Mouse (Mus musculus): ENCODE measurements around the gene Hdac1. TPM values are rescaled to one million over a fixed set of nuclear protein-coding genes. Genes with fewer than 3 reads are reported as not detected.

Gene Hdac1
- polyA plus RNA-seq, 2 experiments from 2014 or later = 270 to 328 TPM

DNA sequence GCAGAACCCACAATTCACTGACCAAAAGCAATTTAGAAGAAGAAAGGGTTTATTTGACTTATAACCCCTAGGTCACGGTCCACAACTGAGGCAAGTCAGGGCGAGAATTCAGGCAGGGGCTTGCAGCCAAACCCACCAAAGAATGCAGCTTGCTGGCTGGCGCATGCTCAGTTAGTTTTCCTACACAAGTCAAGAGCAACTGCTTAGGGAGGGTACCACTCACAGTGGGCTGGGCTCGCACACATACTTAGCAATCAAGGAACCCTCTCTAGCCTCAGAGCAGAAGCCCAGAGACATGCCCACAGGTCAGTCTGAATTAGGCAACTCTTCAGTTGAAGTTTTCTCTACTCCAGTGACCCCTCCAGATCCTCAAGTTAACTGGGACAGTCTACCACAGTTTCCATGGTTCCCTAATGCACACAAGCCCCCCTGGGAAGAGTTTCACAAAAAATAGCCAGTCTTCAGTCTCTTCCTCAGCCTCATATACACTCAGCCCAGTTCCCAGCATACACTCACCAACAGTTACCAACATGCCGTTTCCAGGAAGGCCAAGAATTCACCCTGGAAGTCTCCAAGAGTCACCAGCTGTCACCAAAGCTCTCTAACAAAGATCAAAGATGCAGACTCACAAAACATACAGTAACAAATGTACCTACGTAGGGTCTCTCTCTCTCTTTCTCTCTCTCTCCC lies 31.6 kb downstream of the Hdac1 start:
- ATAC-seq = no peak

DNA sequence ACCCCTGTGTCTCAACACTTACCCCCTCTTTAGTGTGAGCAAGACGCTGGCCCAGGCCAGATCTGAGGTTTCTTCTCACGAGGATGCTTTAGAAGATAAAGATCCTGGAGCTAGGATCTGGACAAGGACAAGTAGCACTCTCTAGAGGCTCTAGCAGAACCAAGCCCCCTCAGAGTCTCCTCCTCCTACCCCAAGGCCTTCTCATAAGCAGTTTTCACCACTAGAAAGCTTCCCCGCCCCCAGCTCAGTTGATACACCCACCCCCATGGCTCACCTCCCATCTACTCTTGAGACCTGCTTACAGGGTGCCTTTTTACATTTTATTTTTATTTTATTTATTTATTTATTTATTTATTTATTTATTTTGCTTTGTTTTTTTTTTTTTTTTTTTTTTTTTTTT lies 32.9 kb downstream of the Hdac1 start:
- no peak for ATAC-seq

DNA sequence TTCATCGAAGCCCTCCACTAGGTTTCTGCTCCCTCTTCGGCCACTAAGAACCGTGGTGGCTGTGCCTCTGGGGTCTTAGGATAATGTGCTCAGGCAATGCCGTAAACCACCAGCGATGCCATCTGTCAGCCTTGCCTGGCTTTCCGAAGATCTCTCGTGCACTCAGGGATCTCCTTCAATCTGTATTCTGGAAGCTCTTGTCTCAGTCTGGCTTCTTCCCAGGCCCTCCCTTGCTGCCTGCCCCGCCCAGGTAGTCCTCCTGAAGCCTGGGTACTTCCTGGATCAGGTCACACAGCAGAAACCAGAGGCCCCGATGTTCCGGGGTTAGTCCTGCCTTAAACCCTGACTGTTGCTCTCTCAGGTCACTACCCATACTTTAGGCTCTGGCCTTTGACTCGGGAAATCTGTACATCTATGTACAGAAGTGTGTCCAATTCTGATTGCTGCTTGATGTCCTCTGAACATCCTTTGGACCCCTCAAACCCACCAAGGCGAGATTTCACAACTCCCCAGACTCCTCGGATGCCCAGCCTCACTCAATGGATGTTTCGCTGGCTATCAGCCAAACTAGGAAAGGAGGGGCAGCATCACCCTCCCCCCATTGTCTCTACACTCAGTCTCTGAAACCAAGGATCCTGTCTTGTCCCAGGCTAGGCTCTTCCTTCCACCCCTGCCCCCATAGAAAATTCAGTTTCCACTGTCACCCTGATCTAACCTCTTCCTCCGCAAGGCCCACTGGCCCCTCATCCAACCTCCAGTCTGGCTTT lies 33.5 kb downstream of the Hdac1 start:
- ATAC-seq = no peak

DNA sequence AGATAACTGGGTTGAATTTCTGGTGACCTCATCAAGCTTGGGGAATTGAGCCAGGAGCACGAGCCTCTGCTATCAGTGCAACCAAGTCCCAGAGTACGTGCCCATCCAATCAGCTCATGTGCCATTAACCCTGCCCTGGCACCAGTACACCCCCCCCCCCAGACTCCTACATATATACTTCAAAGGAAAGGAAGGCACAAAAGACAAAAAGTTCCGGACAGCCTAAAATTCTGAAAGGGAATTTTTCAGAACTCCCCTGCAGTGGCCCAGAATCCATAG lies 34.3 kb downstream of the Hdac1 start:
- ATAC-seq = no peak

DNA sequence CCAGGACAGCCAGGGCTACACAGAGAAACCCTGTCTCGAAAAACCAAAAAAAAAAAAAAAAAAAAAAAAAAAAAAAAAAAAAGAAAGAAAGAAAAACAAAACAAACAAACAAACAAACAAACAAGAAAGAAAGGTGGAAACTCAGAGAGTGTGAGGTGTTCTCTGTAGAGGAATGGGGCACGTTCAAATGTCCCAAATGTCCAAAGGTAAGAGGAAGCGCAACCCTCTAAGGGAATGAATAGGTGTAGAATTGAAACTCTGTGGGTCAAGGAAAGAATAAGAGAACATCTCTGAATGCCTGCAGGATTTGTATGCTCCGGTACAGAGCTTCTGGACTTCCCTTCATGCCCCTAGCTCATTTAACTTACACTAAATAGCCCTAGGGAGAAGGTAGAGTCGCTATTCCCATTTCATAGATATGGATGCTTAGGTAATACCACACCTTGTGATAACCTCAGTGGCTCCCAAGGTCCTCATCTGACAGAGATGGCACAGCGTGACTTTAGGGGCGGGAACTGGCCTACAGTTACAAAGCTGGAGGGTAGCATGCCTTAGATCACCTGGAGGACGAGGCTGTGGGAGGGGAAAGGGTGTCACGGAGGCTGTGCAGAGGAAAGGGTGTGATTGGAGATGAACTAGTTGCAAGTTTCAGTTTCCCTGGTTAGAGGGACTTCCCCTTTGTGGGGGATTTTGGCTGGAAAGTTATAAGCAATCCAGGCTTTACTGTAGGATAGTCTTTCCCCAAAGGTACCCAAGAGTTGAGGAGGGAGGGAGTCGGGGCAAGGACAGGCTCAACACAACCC lies 34.9 kb downstream of the Hdac1 start:
- ATAC-seq = peak; percentile 96

DNA sequence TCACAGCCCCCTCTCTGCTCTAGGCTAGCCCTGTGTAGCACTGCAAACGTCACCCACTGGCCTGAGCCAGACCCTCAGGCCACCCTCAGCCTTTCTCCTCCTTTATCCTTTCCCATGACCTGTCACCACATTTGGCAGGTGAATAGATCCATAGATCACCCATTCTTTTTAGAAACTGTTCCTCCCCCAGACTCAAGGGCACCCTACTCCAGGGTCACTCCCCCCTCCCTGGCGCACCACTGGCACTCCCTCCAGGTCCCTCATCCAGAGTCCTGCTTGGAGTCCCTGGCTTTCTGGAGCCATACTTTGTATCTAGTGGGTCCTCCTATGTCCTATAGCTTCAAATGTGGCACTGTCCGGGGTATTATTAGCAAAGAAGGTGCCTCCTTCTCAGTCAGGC lies 37.0 kb downstream of the Hdac1 start:
- ATAC-seq = no peak

DNA sequence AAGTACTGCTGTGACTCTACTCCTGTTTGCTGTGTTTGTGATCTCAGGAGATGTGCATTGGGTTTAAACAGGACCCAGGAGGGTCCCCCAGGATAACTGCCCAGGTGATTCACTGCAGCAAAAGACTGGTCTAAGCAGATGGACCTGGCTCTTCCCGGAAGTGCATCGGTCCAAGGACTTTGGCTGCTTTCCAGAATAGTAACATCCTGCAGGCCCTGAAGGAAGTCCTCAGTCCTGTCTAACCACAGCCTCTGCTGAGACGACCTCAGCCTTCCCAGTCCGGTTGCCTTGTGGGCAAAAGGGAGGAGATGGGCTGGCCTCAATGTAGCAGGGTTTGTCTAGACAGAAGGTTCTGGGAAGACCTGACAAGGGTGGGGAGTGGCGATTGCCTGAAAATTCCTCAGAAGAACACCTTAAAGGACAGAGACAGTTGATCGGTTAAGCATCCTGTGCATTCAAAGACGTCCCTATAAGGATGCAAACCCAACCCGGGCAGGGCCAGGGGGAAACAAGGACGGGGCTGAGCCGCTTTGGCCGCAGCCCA lies 39.5 kb downstream of the Hdac1 start:
- no peak for ATAC-seq

DNA sequence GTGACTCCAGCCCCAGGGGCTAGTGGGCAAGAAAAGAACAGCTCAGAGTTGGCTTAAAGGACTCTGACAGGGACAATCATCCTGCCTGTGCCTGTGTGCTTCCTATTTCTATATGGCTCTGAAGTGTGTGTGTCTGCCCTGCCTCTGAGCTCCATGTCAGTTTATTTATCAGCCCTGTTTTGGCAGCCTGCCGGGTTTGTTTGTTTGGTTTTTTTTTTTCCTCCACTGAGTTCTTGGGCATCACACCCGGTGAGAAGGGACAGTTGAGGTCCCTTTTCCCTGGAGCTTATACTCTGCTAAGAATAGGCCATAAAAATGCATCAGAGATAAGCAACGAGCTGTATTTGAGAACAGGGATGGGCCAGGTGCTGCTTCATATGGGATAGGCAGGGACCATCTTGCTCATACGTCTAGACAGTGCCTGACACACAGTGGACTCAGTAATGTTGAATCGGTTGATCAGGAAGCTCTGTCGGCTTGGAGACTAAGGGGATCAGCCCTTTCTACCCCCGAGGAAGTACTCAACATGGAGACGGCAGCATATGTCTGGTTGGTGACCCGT lies 40.1 kb downstream of the Hdac1 start:
- ATAC-seq = no peak

DNA sequence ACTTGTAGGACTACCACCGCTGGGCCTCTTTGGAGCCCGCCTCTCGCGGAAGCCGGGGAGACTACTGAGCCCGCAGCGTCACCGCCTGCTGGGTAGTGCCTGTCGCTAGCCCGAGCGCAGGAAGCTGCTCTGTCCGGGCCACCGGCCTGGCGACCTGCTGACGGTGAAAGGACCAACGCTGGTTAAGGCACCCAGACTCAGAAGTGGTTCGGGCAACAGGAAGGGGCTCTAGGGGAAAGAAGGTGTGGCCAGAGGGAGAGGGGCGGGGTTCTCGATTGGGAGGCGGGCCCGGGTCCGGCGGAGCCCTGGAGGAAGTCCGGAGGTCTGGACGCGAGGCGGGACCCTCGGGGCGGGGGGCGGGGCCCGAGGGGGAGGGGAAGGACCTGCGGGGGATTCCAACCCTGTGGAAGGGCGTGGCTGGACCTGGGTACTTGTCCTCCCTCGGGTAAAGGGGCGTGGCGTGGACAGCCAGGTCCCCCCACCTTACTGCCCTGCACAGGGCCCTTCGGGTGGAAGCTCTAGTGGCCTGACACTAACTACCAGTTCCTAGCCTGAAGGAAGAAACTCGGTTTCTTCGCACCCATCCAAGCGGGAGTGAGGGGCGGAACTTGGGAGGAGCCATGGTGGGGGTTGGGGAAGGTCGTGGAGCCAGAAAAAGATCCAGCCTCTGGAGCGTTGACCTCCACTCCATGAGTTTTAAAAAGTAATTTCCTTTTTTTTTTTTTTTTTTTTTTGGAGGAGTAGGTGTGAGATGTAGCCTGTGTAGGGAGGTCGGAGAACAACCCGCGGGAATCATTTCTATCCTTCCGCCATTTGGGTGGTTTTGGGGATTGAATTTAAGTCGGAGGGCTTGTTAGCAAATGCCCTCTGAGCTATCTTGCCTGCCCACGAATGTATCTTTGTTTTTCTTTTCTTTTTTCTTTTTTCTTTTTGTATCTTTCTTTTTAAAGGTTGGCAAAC lies 41.6 kb downstream of the Hdac1 start:
- peak; percentile 79 for ATAC-seq

DNA sequence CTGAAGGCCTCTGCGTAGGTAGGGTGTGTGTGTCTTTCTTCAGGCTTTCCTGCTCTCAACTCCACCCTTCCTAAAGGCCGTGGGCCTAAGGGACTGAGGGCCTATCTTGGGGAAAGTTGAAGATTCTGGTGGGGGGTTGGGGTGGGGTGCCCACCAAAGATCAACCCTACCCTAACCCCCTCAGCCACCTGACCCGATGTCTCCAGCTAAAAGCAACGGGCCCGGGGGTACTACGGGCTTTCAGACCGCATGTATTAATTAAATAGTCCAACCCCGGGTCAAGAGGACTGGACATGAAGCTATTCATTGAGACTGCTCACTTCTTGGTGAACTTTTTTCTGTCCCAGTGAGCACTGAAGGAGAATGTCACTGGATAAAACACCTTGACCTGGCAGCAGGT lies 42.5 kb downstream of the Hdac1 start:
- no peak for ATAC-seq

DNA sequence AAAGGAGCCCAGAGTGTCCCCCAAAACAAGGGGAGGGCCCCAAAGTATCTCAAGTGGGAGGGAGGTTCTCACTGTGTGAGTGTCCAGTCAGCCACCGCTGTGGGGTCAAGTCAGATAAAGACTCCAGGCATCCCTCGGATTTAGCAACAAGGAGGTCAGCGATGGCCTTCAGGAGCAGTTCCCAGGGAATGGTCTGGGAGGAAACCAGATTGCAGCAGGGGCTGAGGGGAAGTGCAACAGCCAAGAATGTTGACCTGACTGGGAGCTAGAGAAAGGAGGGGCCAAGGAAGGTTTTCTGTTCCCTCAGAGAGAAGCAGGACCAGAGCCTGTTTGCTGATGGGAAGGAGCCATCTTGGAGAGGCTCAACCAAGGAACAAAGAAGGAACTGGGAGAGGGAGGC lies 43.6 kb downstream of the Hdac1 start:
- ATAC-seq = no peak

DNA sequence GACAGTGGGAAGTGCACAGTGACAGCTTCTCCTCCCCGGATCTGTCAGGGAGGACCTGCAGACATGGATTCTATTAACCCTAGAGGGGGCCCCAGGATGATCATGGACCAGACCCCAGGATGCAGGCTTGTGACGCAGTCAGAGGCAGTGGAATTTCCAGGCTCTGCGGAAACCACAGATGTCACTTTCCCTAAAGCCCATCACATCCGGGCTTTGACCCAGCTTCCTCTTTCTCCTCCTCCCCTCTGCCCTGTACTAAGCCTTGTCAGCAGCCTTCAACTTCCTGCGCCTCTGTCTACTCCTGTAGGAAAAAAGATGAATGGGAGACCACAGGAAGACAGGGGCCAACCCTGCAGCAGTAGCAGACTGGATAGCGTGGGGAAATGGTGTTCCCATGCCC lies 45.9 kb downstream of the Hdac1 start:
- peak; percentile 59 for ATAC-seq

DNA sequence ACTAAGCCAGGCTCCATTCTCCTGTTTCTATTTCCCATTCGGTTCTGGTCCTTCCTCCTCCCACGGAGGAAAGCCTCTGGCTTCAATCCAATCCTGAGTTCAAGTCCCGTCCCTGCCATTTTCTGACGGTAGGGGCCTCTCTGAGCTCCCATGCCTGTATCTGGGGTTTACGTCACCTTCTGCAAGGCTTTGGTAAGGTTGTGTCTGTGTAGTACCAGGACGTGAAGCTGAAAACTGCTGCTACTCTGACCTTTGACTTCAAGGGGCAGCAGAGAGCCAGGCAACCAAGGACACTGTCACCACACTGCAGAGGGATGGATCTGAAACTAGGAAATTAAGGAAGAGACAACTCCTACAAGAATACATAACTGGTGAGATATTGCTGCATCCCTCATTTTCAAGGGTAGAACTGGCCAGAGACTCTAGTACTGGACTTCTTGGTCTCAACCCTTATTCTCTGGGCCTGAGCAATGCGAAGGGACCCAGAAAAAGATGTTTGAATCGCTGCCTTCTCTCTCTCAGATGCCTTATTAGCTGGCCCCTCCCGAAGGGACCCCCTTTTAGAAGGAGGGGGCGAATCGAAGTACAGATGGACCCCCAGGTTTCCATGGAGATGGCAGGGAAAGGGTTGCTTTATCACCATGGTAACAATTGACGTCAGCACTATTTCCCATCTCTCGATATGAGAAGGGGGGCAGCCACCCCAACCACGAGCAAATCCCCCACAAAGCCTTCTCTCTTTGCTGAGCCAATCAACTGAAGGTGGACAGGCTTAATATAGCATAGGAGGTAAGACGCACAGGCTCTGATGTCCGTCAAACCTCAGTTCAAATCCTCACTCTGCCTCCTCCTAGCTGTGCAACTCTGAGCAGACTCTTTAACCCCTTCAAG lies 46.6 kb downstream of the Hdac1 start:
- no peak for ATAC-seq

DNA sequence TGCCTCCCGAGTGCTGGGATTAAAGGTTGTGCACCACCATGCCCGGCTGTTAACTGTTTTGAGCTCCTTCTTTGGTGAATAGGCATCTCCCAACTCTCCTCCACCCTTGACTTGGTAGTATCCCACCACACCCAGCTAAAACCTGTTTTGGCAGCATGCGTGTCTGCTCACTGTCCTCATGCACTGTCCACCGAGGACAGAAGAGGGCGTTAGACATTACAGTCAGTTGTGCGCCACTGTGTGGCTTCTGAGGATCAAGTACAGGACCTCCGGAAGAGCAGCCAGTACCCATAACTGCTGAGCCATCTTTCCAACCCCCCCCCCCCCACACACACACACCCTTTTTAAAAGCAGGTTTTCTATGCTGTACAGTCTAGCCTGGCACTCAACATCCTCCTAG lies 47.8 kb downstream of the Hdac1 start:
- ATAC-seq = no peak

DNA sequence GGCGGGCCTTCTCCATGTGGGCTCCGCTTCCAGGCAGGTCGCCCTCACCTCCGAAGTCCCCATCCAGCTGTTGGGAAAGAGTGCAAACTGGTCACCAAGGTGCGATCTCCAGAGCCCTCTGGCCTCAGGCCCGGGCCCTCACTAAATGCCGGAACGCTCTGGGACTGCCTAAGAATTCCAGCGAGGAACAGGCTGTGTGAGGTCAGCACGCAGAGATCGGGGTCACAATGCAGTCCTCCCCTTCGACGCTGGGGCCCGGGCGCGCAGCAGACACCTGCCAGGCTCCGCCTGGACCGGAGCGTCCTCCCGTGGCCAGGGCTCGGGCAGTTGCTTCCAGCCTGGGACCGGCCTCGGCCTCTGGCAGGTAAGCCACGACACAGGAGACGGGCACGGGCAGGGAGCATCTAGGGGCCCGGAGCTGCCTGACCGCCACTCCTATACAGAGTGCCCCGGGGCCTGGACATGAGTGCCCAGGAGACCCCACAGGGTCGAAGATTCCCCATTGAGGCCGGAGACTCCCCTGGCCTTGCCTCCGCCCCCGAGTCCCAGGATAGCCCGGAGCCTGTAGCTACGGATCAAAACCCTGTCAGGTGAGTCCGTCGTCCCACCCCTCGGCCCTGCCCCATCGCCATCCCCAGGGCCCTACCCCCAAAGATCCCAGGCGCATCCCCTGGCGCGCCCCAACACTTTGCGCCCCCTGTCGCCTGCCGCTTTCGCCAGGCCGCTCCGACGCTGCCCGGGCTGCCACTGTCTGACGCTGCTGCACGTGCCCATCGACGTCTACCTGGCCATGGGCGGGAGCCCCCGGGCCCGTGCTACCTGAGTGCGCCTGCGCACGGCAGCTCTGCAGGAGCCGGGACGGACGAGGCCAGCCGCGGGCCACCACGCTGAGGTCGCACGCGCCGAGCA lies 51.3 kb downstream of the Hdac1 start, which contains the start of the genes Tssk3 and Fam229a:
TSS of gene Tssk3 (minus strand) at position 51 of the 909 bp plus-strand sequence.
TSS of gene Fam229a (plus strand) at position 219 of the 909 bp plus-strand sequence.
- ATAC-seq = no peak

DNA sequence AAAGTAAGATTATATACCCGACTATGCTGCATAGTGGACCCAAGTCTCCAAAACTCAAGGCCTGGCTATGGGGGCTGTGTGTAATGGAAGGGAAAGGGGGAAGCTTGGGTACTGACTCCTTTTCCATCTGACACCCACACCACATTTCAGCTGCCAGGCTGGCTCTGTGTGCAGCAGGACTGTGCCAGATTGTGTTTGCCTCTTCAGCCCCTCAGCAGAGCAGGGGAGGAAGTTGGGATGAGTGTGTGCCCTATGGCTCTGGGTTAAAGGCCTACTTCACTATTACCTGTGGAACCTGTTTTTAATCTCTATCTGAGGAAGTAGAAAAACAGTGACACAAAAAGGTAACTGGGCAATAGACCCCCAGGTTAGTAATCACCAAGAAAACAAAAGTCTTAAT lies 61.4 kb downstream of the Hdac1 start:
- no peak for ATAC-seq

DNA sequence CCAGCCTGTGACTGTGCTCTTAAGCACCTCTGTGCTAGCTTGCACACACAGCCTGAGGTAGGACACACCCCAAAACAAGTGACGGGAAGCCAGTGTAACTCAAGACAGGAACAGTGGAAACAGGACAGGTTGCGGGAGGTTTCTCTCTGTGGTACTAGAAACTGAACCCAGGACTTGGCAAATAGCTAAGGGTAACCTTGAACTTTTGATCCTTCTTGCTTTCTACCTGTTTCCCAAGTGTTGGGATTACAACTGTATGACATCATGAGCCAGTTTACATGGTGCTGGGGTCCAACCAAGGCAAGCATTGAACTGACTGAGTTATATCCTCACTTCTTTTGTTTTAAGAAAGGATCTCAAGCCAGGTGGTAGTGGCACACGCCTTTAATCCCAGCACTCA lies 62.6 kb downstream of the Hdac1 start:
- ATAC-seq = no peak

DNA sequence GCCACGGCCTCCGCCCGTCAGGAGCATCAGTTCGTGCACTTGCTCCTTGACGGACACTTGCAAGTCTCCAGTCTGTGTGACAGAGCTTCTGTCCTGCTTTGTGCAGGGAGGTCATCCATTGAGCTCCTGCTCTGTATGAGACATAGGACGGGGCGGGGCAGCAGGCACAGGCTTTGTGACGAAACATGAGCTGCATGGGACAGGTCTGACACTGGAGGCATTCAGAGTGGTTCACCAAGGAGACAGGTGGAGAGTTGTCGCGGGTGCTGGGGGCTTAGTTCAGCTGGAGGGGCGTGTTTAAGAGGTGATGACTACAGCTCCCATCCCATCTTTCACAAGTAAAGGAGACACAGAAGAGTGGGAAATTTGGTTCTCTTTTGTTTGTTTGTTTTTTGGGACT lies 66.5 kb downstream of the Hdac1 start:
- ATAC-seq = no peak

All from CD4-positive, CD25-positive, alpha-beta regulatory T cell, adult 4 months (primary cell).